Mouse (Mus musculus) left cerebral cortex, adult 9 months (tissue): ENCODE measurements at regions not wholly inside any gene's neighbourhood (a gene's known extent, or its start where the extent isn't known, plus 50 kb on each side); places are given as distances from the start of the nearest gene placed in this dataset.
"Not testable (repeated sequence)": the region's sequence is repeated elsewhere in the genome, so short reads cannot be mapped to it uniquely, and the experiment has no call there.

ENCODE experiments used
- DNase-seq, 2 experiments: peaks; one replicate each; pipeline ENCODE4 v3.0.0; 2022; ENCODE audit warnings: low spot score in 2 of 2

DNA sequence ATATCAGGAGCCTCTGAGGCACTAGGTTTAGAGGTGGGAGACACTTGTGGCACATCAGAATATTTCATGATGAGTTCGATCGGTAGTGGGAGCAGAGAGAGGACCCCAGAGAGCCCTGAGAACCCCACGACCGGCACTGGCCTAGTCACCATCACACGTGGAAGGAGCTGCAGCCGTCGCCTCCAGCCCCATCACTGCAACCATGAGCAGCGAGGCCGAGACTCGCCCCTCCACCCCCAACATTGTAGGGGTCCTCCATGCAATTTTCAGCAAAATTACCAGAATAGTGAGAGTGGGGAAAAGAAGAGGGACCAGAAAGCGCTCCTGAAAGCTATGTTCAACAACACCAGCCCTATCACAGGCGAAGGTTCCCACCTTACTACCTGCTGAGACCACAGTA, 297.0 kb downstream of the Edem1 start:
- DNase-seq = no peak

DNA sequence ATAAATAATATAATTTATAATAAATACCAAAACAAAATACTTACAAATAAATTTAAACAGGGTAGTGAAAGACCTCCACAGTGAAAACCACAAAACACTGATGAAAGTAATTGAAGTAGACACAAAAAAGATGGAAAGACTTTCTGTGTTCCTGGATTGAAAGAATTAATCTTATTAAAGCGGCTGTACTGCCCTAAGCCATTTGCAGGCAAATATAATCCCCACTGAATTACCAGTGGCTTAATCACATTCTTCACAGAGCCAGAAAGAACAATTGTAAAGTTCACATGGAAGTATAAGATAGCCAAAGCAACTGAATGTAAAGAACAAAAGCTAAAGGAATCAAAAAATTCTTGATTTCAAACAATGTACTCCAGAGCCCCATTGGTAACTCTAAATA, 298.8 kb downstream of the Edem1 start:
- DNase-seq = no peak

DNA sequence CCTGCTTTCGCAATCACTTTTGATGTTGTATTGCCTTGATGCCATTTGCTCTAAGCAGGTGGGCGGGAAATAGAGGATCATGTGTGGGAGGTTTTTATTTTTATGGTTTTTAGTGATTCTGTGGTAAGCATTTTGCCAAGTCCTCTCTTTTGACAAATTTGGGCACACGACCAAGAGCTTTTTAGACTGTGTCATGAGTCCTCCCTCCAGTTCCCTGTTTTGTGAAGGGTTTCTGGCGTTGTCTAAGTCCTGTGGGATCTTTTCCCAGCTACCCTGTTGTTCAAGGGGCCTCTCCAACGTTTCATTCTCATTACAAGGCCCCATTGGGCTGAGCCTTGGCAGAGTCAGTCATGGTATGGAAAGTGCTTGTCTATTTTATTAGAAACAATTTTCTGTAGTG, 317.7 kb downstream of the Edem1 start:
- peak in 1 of 2 experiments; percentile 18 for DNase-seq

DNA sequence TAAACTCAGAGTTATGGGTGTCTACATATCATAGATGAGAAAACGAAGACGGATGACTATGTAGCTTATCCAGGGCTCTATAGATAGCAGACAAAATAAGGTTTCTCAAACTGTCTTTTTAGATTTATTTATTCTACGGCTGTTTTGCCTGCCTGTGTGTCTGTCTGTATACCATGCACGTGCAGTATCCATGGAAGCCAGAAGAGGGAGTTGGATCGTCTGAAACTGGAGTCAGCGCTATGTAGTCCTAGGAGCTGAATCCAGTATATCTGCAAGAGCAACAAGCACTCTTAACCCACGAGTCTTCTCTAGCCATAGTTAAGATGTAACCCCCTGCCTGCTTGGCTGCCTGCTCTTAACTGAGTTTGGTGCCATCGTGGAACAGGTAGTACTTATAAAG, 320.6 kb downstream of the Edem1 start:
- no peak for DNase-seq

DNA sequence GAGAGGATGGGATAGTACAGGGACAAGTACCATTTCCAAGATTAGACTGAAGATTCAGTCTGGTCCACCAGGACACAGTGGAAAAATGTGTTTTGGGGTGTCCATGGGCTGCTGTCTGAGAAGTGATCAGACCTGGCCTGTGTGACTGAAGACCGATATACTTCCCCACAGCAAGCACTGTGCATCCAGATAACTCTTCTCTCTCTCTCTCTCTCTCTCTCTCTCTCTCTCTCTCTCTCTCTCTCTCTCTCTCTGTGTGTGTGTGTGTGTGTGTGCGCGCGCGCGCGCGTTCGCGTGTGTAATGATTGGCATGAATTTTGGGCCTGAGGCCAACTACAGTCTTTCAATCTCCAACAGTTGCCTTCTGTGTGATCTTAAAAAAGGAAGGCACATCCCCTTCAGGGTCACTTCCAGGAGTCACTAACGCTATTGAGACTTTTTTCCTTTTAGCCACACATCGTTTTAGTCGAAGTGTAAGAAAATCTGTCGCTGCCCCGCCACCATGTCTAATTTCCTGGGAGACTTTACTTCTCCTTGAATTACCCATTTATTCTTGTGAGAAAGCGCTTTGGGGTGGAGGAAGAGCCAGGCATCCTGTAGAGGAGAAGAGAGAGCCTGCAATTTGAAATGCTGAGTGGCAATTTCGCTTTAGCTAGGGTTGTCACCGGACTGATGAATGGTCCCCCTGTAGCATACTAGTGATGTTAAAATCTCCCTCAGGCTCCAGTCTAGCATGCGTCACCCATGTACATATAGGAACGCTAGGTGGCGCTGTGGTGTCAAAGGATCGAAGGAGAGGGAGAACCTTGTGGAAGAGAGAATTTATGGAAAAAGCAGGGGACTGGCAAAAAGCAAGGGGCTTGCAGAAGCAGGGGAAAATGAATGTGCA, 321.8 kb downstream of the Edem1 start:
- DNase-seq = peak; percentile 59 to 92

DNA sequence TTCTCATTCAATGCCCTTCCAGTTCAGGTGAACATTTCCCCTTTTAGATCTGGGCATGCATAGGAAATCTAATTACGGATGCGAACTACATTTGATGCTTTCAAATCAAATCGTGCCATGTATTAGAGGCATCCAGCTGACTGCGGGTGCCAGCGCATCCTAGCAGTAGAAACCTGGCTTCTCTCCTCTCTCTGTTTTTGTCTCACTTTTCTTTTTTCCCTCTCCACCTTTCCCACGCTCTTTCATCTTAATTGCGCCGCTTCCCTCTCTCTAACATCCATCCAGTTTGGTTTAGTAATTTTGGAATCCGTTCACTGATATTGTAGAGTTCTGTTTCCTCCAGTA, 322.4 kb downstream of the Edem1 start:
- DNase-seq = no peak

DNA sequence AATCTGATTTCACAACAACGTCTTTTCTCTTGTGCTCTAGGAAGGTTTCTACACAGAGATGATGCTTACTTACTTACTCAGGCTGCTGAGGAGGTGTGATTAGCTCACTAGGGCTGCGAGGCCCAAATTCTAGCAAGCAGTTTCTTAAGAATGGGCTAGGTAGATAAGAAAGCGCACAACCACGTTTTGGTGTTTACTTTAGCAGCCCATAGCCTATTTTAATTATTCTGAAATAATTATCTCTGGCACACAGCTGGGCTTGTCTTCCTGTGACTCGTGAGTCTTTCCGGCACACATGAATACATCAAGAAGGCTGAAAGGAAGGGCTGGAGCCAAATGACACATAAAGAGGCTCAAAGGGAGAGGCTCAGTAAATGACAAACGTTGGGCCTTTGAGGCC, 325.2 kb downstream of the Edem1 start:
- no peak for DNase-seq

DNA sequence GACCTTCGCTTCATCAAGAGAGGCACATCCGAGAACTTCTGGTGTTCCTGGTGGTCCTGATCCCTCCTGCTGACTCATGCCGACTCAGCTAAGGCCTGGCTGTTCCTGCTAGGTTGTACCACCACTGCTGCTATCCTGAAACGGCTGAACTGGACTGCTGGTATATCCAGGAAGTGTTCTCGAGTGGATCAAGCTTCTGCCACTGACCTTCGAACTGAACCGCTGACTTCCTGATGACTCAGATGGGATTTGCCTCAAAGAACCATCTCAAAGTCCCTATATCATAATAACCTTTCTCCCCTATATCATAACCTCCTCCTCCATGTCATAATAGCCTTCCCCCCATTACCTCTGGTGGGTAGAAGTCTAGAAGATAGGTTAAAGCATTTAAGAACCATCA, 331.1 kb downstream of the Edem1 start:
- DNase-seq = no peak

DNA sequence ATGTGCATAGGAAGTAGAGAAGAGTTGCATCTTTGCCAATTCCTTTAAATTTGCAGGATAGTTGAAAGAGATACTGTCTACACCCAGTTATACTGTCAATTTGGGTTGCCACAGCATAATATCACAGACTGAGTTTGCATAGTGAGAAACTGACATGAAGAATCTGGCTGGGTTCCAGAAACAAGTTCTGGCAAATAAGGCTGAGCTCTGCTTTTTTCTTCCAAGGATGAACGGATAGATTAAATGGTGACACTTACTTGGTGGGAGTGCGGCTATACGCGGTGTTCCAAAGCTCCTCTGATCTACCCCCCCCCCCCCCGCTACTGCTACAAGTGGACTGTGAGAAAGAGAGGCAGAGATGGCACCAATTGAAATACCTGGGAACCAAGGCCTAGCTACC, 339.0 kb downstream of the Edem1 start:
- no peak for DNase-seq

DNA sequence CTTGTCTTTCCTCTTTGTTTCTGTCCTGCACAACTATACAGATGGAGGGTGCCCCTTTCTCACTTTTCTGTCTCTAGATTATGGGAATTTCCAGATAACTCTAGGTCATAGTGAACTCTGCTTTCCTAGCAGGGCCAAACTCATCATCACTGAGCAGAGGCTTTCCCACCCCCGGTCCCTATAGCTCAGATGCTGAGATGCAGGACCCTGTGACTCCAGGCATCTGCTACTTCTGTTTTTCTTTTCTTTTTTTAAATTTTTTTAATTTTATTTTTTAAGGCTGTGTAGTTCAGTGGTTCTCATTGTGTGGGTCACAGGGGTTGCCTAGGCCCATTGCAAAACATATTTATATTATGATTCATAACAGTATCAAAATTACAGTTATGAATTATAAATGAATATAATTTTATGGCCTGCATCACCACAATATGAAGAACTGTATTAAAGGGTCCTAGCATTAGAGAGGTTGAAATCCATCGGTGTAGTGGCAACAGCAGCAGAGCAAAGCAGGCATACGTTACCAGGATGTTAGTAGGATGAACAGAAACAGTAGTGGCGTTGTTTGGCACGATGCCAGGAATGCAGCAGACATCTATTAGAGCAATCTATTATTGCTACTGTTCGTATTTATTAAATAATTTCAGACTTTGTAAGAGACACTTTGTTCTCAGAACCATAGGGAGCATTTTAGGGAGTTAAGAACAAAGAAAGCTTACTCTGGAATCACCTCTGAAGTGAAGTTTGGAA, 343.8 kb downstream of the Edem1 start:
- no peak for DNase-seq

DNA sequence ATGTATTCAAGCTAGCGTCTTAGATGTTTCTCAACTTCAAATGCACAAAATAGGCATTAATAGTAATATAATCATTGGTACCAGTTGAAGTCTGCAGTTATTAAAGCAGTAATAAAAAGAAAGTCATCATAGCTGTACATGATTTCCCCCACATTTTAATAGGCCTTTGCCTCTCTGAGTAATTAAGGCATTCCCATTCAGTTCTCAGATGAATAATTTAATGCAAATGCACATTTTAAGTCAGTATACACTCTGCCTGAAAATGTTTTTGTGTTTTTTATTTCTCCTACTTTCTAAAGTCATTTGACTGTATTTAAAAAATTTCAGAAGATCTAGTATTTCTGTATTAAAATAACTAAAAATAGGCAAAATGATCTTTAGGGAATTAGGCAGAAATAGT, 344.6 kb downstream of the Edem1 start:
- DNase-seq = no peak

DNA sequence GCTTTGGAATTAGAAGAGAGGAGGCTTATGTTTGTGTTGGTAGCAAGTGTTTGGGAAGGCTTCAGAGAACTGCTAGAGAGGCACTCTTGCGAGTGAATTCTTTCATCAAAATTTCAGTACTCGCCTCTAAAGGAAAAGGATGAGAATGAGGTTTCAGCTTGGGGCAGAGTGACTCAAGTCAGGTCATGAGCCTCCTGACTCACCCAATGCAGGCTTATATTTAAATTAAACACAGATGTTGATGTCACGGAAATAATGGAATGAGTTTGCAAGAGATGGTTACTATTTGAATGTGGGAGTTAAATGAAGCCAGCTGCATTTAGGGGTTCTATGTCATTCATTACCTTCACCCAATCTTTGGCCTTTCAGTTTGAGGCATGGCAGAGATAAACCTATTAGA, 348.4 kb downstream of the Edem1 start:
- no peak for DNase-seq

DNA sequence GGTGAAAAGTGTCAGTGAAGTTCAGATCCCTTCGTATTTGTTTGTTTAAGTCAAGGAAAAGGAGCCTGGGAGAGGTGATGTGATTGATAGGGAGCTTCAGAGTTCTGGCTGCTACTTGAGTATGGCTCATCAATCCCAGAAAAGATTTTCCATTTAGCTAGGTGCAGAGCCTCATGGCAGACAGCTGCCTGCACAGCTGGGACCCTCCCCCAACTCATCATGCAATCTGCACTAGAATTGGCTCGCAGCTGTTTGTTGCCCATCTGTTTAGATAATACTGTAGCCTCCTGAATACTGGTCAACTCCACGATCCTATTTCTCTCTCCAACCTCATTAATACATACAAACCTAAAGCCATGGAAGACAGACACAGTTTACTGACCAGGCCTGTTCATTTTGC, 354.4 kb downstream of the Edem1 start:
- DNase-seq = no peak

DNA sequence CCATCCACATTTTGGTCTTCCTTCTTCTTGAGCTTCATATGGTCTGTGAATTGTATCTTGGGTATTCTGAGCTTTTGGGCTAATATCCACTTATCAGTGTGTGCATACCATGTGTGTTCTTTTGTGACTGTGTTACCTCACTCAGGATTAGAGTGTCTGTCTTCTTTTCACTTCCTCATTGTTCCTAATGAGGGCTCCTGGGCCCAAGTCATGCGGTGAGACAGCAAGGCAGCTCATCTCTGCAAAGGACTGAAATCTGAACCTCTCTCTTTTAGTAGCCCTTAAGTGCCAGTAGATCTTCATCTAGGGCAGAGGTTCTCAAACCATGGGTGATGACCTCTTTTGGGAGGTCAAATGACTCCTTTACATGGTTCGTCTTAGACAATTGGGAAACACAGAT, 364.6 kb downstream of the Edem1 start:
- not testable (repeated sequence) for DNase-seq

DNA sequence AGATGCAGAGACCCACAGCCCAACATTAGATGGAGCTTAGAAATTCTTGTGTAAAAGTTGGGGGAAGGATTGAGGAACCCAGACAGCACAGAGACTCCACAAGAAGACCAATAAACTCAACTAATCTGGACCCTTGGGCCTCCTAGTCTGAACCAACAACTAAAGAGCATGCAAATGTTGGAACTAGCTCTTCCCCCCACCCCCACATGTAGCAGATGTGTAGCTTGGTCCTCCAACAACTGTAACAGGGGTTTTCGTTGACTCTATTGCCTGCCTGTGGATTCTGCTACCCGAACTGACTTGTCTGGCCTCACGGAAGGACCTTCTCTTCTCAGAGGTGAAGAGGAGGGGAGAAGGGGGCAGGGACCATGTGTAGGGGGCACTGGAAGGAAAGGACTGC, 365.2 kb downstream of the Edem1 start:
- DNase-seq = no peak

DNA sequence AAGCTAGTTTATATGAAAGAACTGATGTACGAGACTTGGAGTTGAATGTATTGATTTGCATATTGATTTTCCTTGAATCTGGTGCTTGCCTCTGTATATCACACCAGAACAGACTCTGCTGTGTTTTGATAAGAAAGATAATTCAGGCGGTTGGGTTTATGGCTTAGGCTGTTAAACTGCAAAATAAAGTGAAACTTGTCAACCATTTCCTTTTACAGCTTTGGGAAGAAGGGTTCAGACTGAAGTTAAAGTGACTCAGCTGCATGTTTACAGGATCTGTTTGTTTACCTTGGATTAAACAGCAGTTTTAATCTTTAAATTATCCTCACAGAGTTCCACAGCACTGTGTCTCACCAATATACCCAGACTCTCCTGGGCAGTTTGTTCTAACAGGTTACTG, 381.3 kb downstream of the Edem1 start:
- DNase-seq = no peak

DNA sequence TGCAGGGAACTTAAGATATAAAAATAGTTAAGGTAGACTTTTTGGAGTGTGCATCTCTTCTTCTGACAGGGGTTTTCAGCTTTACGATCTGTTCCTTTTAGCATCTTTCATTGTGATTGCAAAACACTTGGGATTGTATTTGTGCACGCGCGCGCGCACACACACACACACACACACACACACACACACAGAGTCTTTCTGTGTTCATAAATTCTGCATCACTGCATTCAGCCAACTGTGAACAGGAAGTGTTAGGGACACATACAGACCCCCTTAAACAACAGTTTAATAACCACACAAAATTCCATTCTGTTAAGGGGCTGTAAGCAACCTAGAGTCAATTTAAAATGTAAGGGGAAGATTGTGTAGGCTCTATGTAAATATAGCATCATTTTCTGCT, 401.9 kb downstream of the Edem1 start:
- no peak for DNase-seq

DNA sequence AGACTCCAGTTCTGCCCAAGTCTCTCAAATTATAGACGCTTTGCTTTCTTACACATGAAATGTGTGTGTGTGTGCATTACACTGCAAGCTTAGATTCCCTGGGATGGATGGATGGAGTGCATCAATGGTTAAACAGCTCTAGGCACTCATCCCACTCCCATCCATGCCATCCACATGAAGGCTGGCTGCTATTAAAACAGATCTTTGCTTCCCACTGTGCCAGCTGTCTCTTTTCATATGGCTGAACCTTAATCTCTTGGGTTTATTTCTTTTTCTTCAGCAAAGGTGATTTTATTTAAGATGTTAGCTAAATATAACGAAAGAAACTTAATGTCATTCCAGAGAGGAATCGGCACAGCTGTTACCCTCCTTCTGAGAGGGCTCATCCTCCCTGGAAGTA, 405.0 kb downstream of the Edem1 start:
- DNase-seq = peak in 1 of 2 experiments; percentile 3

DNA sequence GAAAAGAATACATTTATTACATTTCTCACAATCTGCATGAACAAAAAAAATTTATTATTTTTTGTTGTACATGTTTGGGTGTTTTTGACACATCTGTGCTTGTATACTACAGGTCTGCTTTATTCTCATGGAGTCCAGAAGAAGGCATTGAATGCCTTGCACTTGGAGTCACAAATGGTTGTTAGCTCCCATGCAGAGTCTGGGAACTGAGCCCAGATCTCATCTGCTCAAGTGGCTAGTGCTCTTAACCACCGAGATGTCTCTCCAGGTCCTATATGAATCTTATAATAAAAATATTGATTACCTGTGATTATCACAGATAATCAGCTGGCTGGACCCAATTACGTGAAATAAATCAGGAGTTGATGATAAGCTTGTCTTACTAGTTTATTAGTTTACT, 417.2 kb downstream of the Edem1 start:
- DNase-seq = no peak

DNA sequence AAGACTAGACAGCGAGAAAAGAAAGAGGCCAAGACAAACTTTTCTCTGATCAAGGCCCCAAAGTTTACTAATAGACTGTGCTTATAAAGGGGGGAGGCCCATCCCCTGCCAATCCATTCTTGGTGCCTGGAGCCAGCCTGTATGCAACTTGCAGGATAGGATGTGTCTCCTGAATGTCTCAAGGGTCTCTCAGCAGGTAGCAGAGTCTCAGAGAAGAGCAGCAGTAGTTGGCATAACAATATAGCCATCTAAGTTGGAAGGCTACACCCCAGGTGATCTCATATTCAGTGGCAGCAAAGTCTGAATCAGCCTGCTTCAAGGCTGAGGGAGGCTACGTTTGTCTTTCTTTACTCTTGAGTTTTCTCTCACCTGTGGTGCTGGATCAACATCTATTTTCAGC, 418.1 kb downstream of the Edem1 start:
- DNase-seq = not testable (repeated sequence)
